Mouse (Mus musculus): Measurements from ENCODE around the gene Impdh2. TPM values are rescaled to one million over a fixed set of nuclear protein-coding genes. Genes with fewer than 3 reads are reported as not detected.

Gene Impdh2
- total RNA-seq (2023): 100 to 1,000 TPM; 102 to 111 TPM

DNA sequence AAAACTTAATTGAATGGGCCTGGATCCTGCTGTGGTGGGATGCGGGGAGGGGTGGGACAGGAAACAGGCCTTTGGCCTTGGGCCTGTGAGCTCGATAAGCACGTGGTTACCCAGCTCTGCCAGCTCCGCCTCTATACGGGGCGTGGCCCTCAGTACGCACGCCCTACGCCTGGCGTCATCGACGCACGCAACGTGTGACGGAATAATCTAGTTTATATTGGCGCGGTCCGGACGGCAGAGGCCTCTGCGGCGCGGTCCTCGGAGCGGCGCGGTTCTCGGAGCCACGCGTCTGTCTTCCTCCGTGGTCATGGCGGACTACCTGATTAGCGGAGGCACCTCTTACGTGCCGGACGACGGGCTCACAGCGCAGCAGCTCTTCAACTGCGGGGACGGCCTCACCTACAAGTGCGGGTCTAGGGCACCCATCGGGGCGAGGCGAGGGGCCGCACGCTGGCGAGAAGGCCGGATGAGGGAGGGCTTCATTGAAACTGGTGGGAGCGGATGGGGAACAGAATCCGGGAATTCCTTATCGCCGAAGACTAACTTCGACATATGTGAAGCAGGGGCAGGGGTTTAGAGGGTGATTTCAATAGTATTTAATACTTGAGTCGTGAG, at the start of gene Impdh2:
TSS of gene Impdh2 (plus strand) at position 60 of the 615 bp plus-strand sequence.

DNA sequence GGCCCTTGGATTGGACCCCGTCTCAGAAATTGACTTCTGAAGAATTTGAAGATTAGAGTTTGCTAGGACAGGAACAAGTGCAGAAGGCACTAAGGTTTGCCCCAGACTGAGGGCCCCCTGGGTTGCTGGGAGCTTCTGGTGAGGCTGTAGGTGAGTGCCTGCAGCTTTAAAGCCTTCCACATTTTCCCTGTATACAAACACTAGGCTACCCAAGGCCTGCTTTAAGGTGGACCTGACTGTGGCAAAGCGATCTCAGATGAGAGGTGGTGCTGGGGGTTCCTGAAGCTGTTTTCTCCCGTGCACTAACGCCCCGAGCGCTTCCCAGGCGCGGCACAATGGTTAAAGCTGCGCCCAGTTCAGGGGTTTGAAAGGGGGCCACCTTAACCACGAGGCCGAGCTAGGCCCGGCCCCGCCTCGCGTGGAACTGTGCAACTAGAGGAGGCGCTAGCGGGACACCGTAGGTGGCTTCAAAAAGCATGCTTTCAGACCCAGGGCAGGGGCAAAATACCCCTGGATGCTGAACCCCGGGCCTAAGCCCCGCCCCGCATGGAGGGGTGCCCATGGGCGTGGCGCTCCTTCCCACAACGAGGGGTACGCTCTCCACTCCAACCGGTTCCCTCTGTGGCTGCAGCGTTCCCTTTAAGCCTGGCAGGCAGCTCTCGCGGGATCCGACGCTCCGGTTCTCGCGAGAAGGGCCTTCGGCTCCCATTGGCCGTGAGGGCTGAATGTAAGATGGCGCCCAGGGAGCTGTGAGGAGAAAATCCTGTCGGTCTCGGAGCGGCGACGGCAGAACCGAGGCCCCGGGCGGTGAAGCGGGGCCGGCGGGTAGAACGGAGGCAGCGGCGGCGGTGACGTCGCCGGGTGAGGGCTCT, 43.5 kb upstream of the Impdh2 start, which contains the start of gene Qrich1:
TSS of gene Qrich1 (plus strand) at position 427 of the 872 bp plus-strand sequence.

DNA sequence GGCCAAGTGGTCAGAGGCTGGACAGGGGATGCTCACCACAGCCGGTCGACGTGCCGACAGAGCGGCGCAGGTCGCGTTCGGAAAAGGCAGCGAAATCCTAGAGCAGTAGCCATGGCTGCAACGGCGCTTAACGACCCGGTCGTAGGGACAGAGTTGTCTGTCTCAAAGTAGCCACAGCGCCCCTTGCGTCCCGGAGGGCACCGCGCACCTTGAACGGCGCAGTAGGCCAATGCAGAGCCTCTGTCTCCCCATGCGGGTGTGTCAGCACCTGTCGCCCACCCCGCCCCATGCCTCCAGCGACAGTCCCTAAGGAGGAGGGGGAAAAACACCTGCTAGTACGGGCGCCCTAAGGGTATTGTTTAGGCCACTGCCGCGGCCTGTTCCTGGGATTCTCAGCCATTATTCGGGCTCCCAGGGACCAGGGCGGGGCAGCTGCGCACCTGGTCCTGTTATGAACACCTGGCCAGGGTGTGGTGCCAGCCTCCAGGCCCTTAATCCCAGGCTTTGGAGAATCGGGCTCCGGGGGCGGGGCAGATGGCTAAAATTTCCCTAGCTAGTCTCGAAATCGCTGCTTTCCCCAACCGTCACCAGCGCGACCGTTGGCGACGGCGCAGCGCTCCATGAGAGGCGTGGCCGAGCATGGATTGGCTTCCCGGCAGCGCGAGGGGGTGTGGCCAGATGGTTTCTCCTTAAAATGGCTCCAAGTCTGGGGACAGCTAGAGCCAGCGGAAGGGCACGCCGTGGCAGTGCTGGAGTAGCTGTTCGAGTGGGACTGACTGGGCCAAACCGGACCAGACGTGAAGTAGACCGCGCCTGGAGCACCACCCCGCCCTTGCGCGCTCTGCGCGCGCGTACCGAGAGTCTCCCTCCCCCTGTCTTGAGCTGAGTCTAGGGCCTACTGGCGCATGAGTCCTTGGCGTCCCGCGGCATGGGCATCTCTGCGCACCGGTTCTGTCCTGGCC, 7.0 kb downstream of the Impdh2 start, which contains the start of gene Ndufaf3:
TSS of gene Ndufaf3 (minus strand) at position 620 of the 962 bp plus-strand sequence.

DNA sequence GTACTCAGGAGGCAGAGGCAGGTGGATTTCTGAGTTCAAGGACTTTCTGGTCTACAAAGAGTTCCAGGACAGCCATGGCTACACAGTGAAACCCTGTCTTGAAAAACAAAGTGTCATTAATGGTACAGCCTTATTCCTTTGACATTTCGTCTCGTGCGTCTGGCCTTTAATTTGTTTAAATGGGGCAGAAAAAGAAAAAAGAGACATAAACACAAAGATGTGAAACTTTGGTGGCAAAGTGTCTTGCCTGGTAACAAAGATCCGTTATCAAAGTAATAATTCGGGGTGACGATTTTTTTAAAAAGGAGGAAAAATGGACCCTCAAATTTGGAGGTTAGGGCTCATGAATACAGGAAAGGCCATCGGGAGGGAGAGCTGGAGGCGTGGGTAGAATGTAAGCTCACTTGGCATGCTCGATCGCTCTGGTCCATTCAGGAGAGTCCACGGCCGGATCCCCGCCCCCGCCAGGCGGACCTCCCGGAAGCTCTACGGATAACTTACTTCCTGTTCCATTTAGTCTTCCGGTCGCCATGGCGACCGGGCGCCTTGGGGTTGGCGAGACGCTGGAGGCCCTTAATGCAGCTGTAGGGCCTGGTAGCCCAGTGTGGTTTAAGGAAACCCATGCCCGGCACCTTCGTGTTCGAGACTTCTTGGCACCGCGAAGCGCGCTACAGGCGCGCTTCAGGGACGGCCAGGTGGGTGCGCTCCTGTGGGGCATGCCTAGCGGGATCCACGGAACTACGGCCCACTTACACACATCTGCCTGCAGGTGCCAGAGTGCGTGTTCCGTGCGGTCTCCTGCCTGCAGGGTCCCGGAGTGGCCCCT, 9.5 kb downstream of the Impdh2 start, which contains the start of gene Dalrd3:
TSS of gene Dalrd3 (plus strand) at position 506 of the 826 bp plus-strand sequence.

GRCm38 (mm10) chr9:108578545-108579343, 18.7 kb downstream of the Impdh2 start, which contains the start of gene Wdr6:
Wdr6 (minus strand) TSS chr9:108578739.

GRCm38 (mm10) chr9:108596998-108597764, 37.1 kb downstream of the Impdh2 start, which contains the start of gene P4htm:
P4htm (minus strand) TSS chr9:108597667.

Other genes with a start within 250 kb of the Impdh2 start
- gene Gpx1, start 221.4 kb upstream of the Impdh2 start, total RNA-seq (2023): 1,000 to 10,000 TPM; 1,372 to 1,471 TPM
- 100 to 1,000 TPM; 119 to 129 TPM for gene Usp4, start 212.4 kb upstream of the Impdh2 start, total RNA-seq (2023)
- 1 to 10 TPM; 1.6 to 2.5 TPM for gene 1700102P08Rik, start 167.5 kb upstream of the Impdh2 start, total RNA-seq (2023)
- gene Ccdc36, start 131.8 kb upstream of the Impdh2 start, total RNA-seq (2023): not detected
- not detected for gene BC048562, start 123.8 kb upstream of the Impdh2 start, total RNA-seq (2023)
- gene Ccdc71, start 99.8 kb upstream of the Impdh2 start, total RNA-seq (2023): 10 to 100 TPM; 11.6 to 14.8 TPM
- 1 to 10 TPM; 2.1 to 2.2 TPM for gene Klhdc8b, start 98.7 kb upstream of the Impdh2 start, total RNA-seq (2023)
- gene Lamb2, start 80.5 kb upstream of the Impdh2 start, total RNA-seq (2023): 1 to 10 TPM in 1 of 2 experiments, under 1 TPM in 1; 0.96 to 1.7 TPM
- gene Usp19, start 69.7 kb upstream of the Impdh2 start, total RNA-seq (2023): 100 to 1,000 TPM; 123 to 147 TPM
- gene Qars, start 52.6 kb upstream of the Impdh2 start, total RNA-seq (2023): 100 to 1,000 TPM; 107 to 126 TPM
- gene Qrich1, start 43.5 kb upstream of the Impdh2 start, total RNA-seq (2023): 10 to 100 TPM; 82.5 to 91.3 TPM
- 10 to 100 TPM; 21.8 to 22.4 TPM for gene Ndufaf3, start 7.1 kb downstream of the Impdh2 start, total RNA-seq (2023)
- gene Dalrd3, start 9.6 kb downstream of the Impdh2 start, total RNA-seq (2023): 10 to 100 TPM; 24.9 to 27.7 TPM
- 1 to 10 TPM; 5.9 to 6.6 TPM for gene Wdr6, start 18.5 kb downstream of the Impdh2 start, total RNA-seq (2023)
- gene P4htm, start 37.4 kb downstream of the Impdh2 start, total RNA-seq (2023): 1 to 10 TPM in 1 of 2 experiments, under 1 TPM in 1; 0.48 to 1.1 TPM
- gene Arih2, start 89.1 kb downstream of the Impdh2 start, total RNA-seq (2023): 10 to 100 TPM; 67.0 to 74.0 TPM
- 10 to 100 TPM; 19.1 to 22.3 TPM for gene Slc25a20, start 101.8 kb downstream of the Impdh2 start, total RNA-seq (2023)
- gene Prkar2a, start 129.0 kb downstream of the Impdh2 start, total RNA-seq (2023): 10 to 100 TPM; 13.0 to 16.8 TPM
- gene Ip6k2, start 223.5 kb downstream of the Impdh2 start, total RNA-seq (2023): 10 to 100 TPM; 31.3 to 35.9 TPM
- 1 to 10 TPM; 7.8 TPM for gene Nckipsd, start 248.1 kb downstream of the Impdh2 start, total RNA-seq (2023)